Mouse (Mus musculus) lung, adult 2 months (tissue): ENCODE results near the gene Paox. TPM values are rescaled to one million over a fixed set of nuclear protein-coding genes. Genes with fewer than 3 reads are reported as not detected.
"Not testable (repeated sequence)": the region's sequence is repeated elsewhere in the genome, so short reads cannot be mapped to it uniquely, and the experiment has no call there.

Source experiments
- DNase-seq: peaks from one replicate; pipeline ENCODE4 v3.0.0; 2022
- H3K4me1 ChIP-seq: fragments of 200-500 bp; 2 replicates; pipeline ENCODE4 v1.6.1; 2011; ENCODE audit warnings: low read length; ENCODE audit not compliant: control insufficient read depth, insufficient read depth
- H3K4me3 ChIP-seq: fragments of 200-500 bp; replicated peaks from 2 replicates; pipeline ENCODE3; 2011; ENCODE audit warnings: low read depth, mild to moderate bottlenecking, control low read depth, low read length; ENCODE audit errors: extremely low read depth
- CTCF ChIP-seq: fragments of 200-500 bp; IDR thresholded peaks from 2 replicates; pipeline ENCODE4 v1.5.1; 2011; ENCODE audit warnings: mild to moderate bottlenecking, low read length, control low read depth; ENCODE audit not compliant: insufficient read depth
- POLR2A ChIP-seq: fragments of 200-500 bp; IDR thresholded peaks from 2 replicates; pipeline ENCODE4 v1.6.1; 2011; ENCODE audit warnings: low read depth, mild to moderate bottlenecking, control low read depth, low read length, borderline replicate concordance; ENCODE audit errors: extremely low read depth
- WGBS: fragments of 180-500 bp; shearing (Covaris S2); methylation state at CpG from one replicate; pipeline ENCODE4 v1.1.7; 2018; 5-methylcytosine and 5-hydroxymethylcytosine counted together
- polyA plus RNA-seq: library from polyadenylated mRNA; depleted of rRNA; stranded (reverse); fragments of >200 nt; gene quantifications from 2 replicates; pipeline ENCODE4 v1.2.3, GENCODE M21; 2012

Paox gene
- polyA plus RNA-seq, 1 experiment: 11.2 TPM

GRCm38 (mm10) chr7:140120484-140120883 lies 4.9 kb downstream of the Paox start:
- DNase-seq: no peak
- H3K4me3 ChIP-seq: no peak overlapping the region
- TF ChIP-seq CTCF (no peak), POLR2A (no peak)
- WGBS: 86% methylated on average over 2 of the region's 2 CpGs
- H3K4me1 ChIP-seq: no peaks in the 10 kb centered on the region

GRCm38 (mm10) chr7:140121338-140121910 lies 5.8 kb downstream of the Paox start:
- TF ChIP-seq POLR2A (no peak), CTCF (no peak)
- Histone ChIP-seq H3K4me3 (no peak overlapping the region), H3K4me1 (no peaks in the 10 kb centered on the region; the same call in 1 of the 2 replicates)
- 65% methylated on average over 13 of the region's 13 CpGs for WGBS
- DNase-seq: no peak

DNA sequence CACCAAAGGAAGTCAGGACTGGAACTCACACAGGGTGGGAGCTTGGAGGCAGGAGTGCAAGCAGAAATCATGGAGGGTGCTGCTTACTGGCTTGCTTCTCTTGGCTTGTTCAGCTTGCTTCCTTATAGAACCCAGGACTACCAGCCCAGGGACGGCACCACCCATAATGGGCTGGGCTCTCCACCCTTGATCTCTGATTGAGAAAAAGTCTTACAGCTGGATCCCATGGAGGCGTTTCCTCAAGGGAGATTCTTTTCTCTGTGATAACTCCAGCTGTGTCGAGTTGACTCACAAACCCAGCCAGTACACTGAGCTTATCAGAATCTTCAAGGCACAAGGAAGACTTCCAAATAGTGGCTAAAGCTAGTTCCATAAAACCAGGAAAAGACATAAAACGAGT lies 7.2 kb downstream of the Paox start:
- WGBS: 29% methylated on average over 4 of the region's 4 CpGs
- no peak for TF ChIP-seq CTCF
- no peak for TF ChIP-seq POLR2A
- Histone ChIP-seq H3K4me1 (peaks cover 4% of the 10 kb centered on the region), H3K4me3 (no peak overlapping the region)
- DNase-seq: no peak

GRCm38 (mm10) chr7:140124382-140124781 lies 8.8 kb downstream of the Paox start:
- Histone ChIP-seq H3K4me3 (no peak overlapping the region), H3K4me1 (peaks cover 4% of the 10 kb centered on the region)
- TF ChIP-seq CTCF: no peak
- no peak for TF ChIP-seq POLR2A
- no peak for DNase-seq
- 82% methylated on average over 1 of the region's 1 CpGs for WGBS

- under 1% methylated on average over 40 of the region's 40 CpGs for WGBS
- TF ChIP-seq CTCF (no peak), POLR2A (peak; percentile 36; the same call in 1 of the 2 replicates)
- DNase-seq: peak; percentile 91
- peaks cover 4% of the 10 kb centered on the region for H3K4me1 ChIP-seq
- peak overlapping the region; percentile 70 for H3K4me3 ChIP-seq
Observed at GRCm38 (mm10) chr7:140125278-140126021, 9.9 kb downstream of the Paox start.

DNA sequence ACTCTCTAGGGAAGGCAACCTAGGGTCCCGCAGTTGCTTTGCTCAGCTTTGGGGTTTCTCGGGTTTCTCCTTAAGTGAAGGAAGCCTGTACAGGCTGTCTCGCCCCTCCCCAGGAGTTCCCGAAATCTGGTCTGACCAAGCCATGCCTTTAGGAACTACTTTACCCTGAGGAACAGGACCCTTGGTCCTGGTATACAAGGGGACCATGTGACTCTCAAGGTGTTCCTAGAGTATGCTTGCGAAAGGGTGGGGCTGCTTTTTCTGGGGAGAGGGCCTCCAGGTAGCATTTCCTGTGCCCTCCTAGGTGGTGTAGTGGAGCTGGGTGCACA lies 10.4 kb downstream of the Paox start:
- no peak for DNase-seq
- no peak for TF ChIP-seq POLR2A
- no peak for TF ChIP-seq CTCF

DNA sequence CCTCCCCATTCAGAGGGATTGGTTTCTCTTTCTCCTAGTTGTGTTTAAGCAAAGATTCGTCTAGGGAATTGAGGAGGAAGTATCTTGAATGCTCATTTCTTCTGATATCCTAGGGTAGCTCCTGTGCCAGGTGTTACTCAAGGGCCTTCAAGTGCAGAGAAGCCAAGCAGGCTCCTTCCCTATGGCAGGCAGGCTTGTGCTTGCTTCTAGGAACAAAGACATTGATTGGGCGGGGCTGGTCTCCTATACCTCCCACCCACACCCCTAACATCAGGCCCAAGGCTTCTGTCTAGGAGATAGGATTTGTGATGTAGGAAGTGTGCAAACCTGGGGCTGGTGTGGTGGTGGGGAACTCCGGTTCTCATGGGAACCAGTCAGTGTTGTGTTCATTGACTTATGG lies 11.3 kb downstream of the Paox start:
- peaks cover 4% of the 10 kb centered on the region for H3K4me1 ChIP-seq
- TF ChIP-seq POLR2A (no peak), CTCF (no peak)
- H3K4me3 ChIP-seq: no peak overlapping the region
- 68% methylated on average over 3 of the region's 3 CpGs for WGBS
- no peak for DNase-seq

More for the DNA sequence above, 10.4 kb downstream of the Paox start:
- H3K4me1 ChIP-seq: peaks cover 4% of the 10 kb centered on the region
- H3K4me3 ChIP-seq: peak overlapping the region; percentile 70
- 8% methylated on average over 5 of the region's 5 CpGs for WGBS

DNA sequence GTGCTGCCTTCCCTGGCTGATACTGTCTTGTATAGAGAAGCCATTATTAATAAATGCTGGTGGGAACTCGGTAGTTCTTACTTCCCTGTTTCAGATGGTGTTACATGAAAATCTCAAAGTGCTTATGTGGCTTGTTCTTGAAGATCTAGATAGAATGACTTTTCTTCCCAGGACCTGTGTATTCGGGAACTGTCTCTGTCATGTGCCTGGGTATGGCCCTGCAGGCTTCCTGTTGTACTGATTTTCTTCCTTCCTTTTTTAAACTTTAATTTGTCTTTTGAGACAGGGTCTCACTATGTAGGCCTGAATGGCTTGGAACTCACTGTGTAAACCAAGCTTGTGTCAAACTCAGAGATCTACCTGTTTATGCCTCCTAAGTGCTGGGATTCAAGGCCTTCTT lies 12.3 kb downstream of the Paox start:
- no peak for DNase-seq
- TF ChIP-seq CTCF (no peak), POLR2A (no peak)
- Histone ChIP-seq H3K4me3 (no peak overlapping the region), H3K4me1 (peaks cover 4% of the 10 kb centered on the region)
- 63% methylated on average over 2 of the region's 2 CpGs for WGBS

- DNase-seq, H3K4me1 ChIP-seq, H3K4me3 ChIP-seq: not testable (repeated sequence)
- WGBS: 83% methylated on average over 7 of the region's 7 CpGs
Observed at GRCm38 (mm10) chr7:140132184-140132583, 16.6 kb downstream of the Paox start.

DNA sequence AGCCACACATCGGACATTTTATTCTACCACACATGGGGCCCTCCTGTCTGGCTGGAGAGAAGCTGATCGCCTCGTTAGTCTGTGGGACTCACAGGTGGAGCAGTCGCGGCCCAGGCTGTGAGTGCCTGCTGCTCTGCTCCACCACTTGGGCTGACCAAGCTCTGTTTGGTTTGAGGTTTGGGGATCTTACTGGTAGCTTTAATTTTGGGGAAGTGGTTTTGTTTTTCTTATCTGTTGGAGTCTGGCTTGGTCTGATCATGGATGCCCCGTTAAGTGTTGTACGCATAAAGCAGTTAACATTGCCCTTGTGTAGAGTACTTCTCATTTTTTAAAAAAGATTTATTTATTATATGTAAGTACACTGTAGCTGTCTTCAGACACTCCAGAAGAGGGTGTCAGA lies 18.4 kb downstream of the Paox start:
- not testable (repeated sequence) for DNase-seq, H3K4me3 ChIP-seq, H3K4me1 ChIP-seq
- WGBS: 82% methylated on average over 7 of the region's 7 CpGs
